Mouse (Mus musculus): ENCODE measurements around the gene Cmtm7. TPM values are rescaled to one million over a fixed set of nuclear protein-coding genes. Genes with fewer than 3 reads are reported as not detected.
A peak's percentile ranks its signal among the peaks of the same experiment; 100 is the strongest.
"Not testable (repeated sequence)": the region's sequence is repeated elsewhere in the genome, so short reads cannot be mapped to it uniquely, and the experiment has no call there.

The Cmtm7 gene
- polyA plus RNA-seq, 2 experiments from 2014 or later, result 90.6 to 114 TPM

DNA sequence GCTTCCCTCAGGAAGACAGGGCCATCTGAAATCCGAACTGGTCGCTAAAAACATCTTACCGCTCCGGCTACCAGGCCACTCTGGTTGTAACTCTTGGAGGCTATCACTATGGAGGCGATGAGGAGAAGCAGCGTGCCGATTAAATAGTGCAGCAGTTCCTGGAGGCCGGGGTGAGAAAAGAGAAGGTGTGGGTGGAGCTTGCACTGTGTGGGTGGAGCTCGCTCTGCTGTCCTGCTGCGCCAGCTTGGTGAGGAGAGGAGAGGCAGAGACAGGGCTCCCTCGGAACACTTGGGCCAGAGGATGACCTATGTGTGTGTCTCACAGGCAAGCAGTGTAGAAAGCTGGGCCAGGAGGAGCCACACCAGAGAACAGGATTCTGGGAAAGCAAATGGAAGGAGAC, 19.8 kb downstream of the Cmtm7 start:
- peak; percentile 24 for ATAC-seq

DNA sequence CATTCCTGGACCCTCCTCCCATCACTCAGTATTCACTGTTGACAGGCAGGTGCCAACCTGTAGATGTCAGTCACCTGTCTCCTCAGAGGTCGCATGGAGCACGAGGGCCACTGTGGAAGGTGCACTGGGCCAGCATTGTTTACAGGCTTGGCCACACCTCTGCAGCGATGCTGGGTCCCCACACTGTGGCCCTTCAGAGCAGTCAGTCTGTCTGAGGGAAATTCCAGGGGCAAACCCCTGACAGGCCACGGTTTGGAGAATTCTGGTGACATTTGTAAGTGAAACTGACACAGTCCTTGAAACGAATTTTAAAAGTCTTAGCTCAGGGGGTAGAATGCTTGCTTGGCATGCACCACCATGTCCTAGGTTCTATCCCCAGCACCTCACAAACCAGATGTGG, 21.3 kb downstream of the Cmtm7 start:
- peak; percentile 50 for ATAC-seq

DNA sequence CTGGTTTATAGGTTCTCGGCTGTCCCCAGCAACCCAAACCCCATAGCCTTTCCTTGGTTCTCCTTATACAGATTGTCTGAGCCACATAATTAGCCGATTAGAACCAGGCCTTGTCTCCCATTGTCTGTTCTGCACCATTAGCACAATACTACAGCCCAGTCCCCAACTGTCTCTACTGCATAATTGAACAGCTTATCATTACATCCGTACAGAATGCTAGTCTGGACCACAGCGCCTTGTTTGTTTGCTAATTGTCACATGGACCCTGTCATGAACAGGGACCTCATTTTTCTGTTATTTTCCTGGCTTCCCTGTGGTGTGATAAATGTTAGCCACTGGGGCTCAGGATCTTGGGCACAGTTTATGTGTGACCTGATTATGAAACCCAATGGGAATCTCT, 21.8 kb downstream of the Cmtm7 start:
- ATAC-seq, result no peak

DNA sequence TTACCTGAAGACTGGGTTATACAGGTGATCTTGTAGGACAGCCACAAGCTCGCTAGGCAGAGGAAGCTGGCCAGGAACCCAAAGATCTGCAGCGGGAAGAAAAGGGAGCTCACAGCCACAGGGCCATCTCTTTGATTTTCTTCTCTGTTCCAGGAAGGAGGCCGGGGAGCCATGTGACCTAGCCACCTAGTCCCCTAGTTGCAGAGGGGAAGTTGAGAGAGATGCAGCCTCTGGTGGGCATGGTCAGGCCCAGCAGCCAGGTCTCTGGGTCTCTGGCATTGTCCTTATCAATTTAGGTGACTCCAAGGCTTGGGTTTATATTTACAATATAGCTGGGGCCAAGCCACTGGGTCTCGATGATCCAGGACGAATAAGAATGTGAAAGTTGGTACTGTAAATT, 22.9 kb downstream of the Cmtm7 start:
- ATAC-seq, result no peak

DNA sequence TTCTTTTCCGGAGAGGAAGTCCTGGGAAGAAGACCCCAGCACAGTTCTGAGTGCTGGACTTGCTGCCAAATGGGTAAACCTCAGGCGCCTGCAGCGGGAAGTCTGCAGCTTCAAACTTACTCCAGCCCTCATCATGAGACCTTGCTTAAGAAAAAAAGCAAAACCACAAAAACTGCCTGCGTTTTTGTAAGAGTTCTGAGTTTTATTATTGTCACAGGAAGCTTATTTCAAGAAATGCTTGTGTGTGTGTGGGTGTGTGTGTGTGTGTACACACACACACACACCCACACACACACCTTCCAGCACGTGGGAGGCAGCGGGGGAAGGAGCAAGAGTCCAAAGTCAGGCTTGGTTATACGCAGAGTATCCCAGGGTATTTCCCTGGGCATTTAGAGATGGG, 23.4 kb downstream of the Cmtm7 start:
- peak; percentile 55 for ATAC-seq

DNA sequence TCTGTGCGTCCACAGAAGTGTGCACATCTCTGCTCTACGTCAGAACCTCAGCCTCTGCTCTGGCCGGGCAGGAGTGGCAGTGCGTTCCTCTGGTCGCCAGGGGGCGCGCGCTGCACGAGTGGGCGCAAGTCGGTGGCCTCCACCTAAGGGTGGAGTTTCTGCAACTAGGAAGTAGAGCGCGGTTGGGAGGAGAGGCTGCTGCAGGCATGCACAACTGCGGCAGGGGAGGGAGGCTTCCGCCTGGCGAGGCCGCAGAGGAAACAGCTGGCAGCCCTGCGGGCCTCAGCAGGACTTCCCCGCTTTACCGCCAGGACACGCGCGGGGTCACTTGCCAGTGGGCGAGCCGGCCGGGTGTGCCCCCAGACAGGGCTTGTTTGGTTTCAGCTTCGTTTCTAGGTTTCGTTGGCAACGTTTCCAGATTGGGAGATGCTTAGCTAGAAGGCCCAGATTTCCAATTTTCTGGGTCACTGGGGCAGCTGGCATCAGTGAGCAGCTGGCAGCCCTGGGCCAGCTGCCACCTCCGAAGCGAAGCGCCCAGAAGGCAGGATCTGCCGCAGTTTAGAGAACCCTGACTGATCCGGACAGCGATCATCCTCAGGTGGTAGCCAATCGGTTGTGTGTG, 28.7 kb downstream of the Cmtm7 start:
- peak; percentile 84 for ATAC-seq

DNA sequence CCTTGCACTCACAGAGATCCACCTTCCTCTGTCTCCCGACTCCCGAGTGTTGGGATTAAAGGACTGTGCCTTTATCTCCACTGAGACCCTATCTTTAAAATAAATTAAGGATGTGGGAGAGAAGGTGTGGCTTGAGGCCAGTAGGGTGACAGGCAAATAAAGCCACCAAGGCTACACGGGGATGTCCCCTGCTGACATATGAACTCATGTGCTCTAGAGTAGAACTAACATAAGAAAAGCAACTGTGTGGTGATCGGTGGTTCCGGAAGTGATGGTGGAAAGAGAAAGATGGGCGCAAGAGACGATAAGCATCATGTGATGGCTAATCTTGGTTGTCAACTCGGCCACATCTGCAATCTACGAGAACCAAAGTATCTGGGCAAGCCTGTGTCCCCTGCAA, 29.3 kb downstream of the Cmtm7 start:
- peak; percentile 68 for ATAC-seq

DNA sequence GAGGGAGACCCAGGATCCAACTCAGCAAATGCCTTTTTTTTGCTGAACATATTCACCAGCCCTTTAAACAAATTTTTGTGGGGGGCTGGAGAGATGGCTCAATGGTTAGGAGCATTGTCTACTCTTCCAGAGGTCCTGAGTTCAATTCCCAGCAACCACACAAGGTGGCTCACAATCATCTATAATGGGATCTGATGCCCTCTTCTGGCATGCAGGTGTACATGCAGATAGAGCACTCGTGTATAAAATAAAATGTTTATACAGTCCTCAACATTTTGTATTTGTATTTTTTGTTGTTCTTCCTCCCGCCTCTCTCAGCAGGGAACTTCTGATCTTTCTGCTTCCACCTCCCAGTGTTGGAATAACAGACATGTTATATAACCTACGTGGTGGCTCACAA, 30.1 kb downstream of the Cmtm7 start:
- no peak for ATAC-seq

DNA sequence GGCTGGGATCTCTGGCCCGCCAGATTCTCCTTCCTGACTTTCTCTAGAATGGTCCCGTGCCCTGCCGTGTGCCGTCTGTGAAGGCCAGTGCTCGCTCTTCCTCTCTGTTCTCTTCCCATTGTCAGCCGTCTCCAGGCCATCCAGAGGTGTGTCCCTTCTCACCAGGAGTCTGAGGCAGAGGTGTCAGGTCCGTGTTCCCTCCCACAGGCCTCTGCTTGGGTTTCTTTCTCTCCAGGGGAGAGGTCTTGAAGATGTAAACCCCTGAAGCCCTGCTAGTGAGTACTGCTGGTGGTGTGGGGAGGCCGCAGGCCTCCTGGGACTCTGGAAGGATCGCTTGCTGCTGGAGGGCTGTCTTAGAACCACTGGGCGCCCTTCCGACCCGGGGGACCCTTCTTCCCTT, 34.2 kb downstream of the Cmtm7 start:
- no peak for ATAC-seq

DNA sequence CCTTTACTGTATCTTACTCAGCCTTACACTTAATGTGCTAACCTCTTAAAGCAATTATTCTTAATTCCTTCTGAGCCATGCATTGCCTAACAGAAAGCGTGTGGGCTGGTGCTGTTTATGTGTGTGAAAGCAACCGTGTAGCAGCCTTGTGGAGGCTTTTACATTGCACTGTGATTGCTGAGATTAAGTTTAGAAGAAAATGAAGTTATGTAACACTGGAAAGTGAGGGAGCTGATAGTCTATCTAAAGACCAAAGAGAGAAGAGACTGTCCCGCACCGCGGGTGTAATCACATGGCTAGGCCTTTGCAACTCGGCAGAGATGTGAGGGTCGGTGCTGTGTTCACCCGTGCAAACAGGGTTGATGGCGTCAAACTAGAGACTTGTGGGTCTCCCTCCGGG, 34.6 kb downstream of the Cmtm7 start:
- no peak for ATAC-seq

DNA sequence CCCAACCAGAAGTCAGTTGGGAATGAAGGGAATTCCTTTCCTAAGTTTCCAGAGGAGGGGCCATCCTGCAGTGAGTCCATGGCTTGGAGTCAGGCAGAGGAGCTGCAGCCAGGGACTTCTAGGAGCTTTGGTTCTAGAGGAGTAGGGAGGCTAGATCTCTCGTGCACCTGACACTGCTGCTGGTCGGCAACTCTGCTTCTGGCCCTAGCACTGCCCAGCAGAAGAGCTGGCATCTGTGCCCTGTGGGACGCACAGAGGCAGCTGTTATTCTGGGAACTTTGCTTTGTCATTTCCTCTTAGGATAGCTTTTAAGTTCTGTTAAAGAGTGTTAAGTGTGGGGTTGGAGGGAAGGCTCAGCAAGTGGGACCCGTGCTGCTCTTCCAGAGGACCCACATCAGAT, 36.0 kb downstream of the Cmtm7 start:
- ATAC-seq, result no peak

DNA sequence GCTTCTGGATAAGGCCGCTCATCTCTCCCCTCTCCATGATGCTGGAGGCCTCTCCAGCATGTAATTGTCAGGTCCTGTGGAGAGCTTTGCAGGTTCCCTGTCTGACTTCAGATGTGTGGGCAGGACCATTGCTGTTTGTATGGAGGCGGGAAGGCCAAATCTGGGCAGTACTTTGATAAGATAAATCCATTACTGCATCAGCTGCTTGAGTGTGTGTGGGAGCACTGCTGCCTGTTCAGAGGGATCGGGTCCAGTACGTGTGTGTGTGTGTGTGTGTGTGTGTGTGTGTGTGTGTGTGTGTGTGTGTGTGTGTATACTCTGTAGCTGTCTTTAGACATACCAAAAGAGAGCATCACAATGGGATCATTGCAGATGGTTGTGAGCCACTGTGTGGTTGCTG, 36.5 kb downstream of the Cmtm7 start:
- ATAC-seq, result no peak

DNA sequence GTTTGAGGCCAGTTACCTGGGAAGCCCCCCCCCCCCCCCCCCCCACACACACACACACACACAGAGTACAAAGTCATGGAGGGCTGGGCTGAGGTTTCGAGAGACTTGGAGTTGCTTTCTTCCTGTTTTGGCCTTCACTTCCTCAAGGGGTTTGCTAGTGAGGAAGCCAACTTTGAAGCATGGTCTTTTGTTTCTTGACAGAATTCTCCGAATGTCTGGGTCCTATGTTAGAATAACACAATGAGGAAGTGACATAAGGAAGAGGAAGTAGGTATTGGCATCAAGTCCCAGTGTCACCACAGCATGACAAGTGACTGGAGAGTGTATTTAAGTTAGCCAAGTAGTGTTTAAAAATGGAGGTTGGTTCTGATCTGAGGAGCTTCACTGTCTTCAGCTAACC, 38.9 kb downstream of the Cmtm7 start:
- peak; percentile 49 for ATAC-seq

DNA sequence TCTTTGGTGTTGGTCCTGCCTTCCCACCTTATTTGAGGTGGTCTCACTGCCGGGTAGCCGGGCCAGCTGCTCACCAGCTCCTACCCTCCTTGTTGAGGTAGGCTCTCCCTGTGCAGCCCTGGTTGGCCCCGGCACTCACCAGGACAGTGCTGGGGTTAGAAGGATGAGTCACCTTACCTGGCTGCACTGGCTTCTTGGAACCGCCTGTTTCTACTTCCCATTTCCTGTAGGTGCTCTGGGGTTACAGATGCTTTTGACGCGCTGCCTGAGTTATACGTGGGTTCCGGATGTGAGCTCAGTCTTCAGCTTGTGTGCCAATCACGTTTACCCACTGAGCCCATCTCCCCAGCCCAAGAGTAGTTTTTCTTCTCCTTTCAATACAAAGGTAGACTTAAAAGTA, 41.3 kb downstream of the Cmtm7 start:
- ATAC-seq, result peak; percentile 88

DNA sequence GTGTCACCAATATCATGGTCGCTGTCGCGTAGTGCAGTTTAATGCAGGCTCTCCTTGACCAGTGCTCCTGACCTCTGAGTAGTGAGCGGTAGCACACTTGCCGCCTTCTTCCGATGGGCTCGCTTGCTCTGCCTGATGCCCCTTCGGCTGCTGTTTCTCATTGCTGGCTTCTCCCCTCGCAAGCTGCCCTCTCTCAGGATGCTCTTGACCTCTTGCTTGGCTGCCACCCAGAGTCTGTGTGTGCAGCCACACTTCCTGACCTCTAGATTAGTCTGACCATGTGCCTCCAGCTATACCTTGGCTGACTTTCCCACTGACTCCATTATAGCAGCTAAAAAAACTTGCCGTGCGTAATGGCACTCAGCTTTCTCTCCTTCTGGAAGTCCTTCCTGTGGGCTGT, 45.2 kb downstream of the Cmtm7 start:
- no peak for ATAC-seq

DNA sequence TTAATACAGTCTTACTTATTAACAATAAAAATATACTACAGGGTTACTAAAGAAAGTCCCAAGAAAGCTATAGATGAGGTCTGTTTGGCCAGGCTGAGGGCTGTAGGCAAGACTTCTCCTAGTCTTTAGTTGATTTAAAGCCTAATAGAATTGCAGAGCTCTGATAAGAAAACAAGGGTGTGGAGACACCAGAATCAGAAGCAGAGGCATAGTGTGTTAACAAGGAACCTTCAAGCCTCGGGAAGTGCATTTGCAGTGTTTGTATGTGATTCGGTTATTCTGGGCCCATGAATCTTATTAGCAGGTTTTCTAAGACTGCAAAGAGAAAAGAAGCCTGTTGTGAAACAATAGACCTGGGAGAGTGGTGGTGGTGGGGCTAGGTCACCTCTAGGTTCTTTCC, 48.4 kb downstream of the Cmtm7 start:
- ATAC-seq, result no peak

DNA sequence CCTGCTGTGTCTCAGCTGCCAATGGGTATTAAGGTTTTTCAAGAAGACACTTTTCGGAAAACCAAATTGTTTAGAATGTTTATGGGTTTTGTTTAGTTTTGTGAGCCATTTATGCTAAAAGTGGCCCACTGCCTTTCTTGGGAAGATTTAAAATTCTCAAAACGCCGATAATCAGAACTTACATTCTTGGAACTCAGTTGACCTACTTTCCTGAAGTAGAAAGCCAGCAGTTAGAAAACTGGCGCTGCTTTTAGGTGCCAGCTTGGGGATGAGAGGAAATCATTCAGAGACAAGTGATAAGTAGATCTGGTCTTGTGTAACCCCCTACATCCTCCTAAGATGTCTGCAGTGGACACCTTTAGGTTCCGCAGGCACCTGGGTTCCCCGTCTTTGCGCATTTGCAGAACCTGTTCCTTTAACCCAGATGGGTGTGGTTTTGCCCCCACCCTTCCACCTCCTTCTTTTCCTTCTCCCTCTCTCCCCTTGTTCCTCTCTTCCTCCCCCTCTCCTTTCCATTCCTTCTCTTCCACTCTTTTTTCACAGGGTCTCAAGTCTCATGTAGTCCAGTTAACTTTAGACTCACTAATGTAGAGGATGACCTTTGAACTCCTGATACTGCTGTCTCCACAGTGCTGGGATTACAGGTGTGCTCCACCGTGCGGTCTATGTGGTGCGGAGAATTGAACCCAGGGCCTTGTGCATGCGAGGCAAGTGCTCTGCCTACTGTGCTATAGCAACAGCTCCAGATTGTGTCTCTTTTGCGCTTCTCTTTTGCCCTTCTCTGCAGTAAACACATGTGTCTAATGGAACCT, 49.6 kb downstream of the Cmtm7 start:
- peak; percentile 13 for ATAC-seq

DNA sequence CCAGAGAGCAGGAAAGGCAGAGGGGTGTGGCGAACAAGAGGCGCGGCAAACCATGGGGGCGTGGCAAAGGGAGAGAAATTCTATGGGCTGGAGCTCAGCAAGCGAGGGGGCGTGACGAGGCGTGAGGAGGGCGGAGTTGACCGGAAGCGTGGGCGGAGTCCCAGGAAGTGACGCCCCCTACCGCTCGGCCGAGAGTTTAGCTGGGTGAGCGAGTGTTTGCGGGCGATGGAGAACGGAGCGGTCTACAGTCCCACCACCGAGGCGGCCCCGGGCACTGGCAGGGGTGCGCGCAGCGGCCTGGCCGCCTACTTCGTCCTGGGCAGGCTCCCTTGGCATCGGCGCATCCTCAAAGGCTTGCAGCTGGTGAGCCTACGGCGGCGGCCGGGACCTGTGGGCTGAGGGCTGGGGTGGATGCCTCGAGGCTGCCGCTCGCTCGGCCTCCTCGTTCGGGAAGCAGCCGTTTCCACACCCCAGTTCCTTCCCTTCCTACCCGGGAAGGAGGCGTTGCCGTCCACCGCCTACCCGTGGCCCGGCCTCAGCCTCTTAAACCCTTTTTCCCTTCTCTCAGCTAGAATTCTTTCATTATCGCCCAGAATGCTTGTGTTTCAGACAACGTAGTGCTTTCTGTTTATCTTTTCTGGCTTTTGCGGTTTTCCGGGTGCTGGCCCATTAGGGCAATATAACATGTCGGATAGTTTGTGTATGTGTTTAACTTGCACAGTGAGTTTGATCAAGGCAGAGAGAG, 50.5 kb downstream of the Cmtm7 start, which contains the start of gene Cmtm6:
Gene Cmtm6 (plus strand): TSS at position 106 of the 745 bp plus-strand sequence.
- ATAC-seq, result peak; percentile 70

DNA sequence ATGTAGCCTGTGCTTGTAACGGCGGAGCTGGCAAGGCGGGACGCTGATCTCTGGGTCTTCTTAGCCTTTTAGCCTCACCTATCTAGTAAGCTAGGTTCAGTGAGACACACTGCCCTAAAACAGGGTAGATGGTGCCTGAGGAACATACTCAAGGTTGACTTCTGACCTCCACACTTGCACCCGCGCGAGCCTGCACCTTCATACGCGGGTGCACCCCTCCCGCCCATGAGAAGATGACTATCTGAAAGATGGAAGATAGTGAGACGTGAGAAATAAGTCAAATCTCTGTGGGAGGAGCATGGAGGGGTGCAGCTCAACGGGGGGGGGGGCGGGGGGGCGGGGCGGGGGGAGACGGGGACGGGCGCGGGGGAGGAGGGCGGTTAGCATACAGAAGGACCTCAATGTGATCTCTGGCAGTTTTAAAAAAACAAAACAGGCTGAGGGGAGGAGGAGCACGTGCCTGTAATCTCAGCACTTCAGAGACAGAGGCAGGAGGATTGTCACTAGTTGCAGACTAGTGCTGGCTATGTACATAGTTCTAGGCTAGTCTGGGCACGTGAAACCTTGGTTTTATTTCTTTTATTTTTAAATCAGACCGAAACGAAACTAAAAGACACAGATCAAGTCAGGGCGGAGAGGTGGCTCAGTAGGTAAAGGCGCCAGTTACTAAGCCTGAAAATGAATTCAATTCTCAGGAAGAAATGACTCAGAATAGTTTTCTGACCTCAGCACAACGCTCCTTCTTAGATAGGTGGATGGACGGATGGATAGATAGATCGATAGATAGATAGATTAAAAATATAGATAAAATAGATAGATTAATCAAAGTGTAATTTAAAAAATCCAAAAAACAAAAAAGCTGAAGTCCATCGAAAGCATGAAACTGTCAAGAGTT, 51.5 kb downstream of the Cmtm7 start:
- peak; percentile 22 for ATAC-seq

DNA sequence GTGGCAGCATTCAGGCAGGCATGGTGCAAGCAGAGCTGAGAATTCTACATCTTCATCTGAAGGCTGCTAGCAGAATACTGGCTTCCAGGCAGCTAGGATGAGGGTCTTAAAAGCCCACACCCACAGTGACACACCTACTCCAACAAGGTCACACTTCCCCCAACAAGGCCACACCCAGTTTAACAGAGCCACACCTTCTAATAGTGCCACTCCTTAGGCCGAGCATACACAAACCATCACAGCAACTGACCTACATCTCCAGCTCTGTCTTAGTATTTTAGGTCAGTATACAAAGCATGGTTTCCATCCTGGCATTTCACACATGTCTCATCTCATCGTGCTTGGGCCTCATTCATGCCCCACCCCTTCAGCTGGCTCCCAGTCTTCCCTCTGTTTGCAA, 53.2 kb downstream of the Cmtm7 start:
- ATAC-seq, result not testable (repeated sequence)

DNA sequence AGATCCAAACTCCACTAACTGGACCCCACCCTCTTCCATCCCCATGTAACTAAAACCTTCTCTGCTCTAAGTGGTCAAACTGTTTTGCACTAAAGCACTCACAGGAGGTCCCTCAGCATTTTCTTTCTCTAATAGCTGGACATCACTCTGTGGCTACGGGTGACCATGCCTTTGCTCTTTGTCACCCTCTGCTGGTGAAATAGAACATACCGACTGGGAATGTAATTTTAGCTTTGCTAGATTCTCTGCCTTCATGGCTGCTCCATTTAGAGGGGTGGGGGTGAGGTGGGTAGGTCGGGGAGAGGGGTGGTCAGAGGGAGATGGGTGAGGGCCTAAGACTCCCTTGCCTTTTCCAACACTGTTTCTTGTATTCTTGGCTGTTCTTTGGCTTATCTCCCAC, 54.3 kb downstream of the Cmtm7 start:
- no peak for ATAC-seq

DNA sequence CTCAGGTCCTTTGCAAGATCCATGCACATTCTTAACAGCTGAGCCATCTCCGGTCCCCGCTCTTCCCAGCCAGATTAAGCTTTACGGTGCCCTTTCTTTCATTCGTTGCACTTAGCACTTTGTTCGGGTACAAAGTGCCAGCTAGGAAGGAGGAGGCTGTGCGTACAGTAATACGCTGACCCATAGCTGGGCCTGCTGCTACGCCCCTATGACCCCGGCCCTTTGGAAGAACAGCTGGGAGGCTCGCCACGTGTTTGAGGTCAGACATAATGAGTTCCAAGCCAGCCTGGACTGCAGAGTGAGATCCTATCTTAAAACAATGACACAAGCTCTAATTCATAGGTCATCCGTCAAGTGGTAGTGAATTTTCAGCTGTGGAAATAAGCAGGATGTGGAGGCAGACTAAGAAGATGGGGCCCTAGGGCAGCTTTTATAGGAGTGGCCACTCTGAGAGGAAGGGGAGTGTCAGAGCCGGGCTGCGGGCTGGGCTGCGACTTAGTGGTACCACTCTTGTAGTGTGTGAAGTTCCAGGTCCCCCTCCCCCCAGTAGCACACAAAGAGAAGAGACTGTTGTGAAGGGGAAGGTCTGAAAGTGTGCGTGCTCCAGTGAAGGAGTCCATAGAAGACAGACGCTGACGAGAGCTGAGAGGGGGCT, 64.9 kb downstream of the Cmtm7 start:
- no peak for ATAC-seq
